Mouse (Mus musculus): ENCODE data around the gene Hist2h4.
"Not testable (repeated sequence)": the region's sequence is repeated elsewhere in the genome, so short reads cannot be mapped to it uniquely, and the experiment has no call there.

The Hist2h4 gene

DNA sequence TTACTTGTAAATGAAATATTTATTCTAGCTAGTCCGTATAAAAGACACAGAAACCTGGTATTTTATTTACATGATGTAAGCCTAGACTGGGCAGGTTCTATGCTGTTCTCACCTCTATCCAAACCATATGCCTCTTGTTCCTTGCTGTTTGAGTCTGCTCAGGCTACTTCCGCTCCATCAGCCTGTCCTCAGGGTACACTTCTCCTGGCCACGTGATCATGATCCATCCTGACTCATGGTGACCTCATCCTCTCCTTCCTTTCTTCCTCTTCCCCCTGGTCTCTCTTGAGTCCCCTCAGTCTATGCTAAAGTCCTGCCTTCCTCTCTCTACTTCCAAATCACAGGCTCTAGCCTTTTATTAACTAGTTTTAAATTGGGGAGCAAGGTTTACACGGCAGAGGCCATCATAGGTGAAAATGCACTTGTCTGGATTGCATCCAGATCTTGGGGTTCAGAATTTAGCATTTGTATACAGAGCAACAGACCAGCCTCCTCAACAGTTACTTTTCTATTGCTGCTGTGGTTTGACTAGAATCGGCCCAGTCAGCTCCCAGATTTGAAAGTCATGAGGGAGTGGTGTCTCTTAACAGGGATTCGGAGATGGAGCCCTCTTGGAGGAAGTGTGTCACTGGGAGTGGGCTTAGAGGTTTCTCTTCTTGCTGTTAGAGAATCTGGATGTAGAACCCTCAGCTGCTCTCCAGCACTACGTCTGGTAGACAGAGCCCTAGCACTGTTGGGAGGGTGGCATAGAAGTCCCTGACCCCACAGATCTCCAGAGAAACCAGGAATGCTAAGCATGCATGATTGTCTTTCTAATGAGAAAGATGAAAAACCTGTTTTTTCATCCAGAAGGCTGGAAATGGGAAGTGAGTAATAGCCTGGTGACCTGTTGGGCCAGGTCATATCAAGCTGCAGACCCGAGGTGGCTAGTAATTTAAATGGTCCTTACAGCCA lies 36.1 kb downstream of the Hist2h4 start:
- in situ Hi-C loops (cut with MboI; ENCODE audit: low sequenced_read_pairs) = no loop called here

DNA sequence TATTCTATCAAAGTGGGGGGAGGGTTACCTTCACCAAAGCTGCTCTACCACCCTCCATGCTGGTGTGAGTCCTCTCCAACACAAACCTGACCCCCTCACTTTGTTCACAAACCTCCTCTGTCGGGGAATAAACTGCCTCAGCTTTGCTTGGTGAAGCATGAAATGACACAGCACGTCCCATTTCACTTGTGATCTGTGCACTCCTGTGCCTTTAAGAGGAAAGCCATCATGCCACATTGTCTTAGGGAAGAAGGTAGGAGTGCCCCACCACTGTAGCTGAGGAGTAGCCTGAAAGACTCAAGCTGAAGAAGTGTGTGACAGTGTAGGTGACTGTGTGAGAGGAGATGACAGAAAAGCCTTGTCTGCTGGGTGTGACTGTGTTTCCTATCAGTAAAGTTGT lies 37.7 kb downstream of the Hist2h4 start:
- in situ Hi-C loops (cut with MboI; ENCODE audit: low sequenced_read_pairs) = no loop called here

DNA sequence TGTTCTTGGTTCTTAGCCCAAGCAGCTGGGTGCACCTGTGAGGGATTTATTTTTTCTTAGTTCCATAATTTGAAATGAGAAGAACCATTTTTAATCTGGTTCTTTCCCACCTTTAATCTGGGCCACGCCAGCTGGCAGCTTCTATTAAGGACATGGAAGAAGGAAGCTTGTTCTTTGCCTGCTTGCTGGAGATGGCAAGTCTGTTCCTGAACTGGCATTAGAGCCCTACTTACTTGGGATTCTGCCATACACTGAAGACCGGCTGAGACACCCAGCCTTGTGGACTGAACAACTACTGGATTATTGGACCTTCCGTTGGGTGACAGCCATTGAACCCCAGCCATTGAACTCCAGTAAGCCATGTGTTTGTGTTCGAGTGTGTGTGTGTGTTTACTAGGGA lies 40.3 kb downstream of the Hist2h4 start:
- in situ Hi-C loops (cut with MboI; ENCODE audit: low sequenced_read_pairs) = no loop called here

DNA sequence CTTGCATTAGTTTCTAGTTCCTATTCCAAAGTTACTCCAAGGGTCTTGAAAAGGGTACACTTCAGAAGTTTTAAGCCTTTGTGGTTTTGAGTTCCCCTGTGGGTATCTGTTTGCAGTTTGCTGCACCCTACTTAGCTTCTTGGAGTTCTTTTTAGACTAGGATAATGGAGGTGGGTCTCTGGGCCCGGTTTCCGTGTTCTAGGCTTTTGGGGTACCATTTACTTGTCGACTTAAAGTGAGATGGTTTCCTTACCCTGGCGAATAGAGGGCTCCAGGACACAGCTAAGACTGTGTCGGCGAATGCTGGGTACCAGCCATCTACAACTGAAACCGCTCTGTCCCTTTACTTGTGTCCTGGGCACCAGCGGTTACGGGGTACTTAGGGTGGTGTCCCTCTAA lies 41.5 kb downstream of the Hist2h4 start:
- in situ Hi-C loops (cut with MboI; ENCODE audit: low sequenced_read_pairs) = no loop called here

DNA sequence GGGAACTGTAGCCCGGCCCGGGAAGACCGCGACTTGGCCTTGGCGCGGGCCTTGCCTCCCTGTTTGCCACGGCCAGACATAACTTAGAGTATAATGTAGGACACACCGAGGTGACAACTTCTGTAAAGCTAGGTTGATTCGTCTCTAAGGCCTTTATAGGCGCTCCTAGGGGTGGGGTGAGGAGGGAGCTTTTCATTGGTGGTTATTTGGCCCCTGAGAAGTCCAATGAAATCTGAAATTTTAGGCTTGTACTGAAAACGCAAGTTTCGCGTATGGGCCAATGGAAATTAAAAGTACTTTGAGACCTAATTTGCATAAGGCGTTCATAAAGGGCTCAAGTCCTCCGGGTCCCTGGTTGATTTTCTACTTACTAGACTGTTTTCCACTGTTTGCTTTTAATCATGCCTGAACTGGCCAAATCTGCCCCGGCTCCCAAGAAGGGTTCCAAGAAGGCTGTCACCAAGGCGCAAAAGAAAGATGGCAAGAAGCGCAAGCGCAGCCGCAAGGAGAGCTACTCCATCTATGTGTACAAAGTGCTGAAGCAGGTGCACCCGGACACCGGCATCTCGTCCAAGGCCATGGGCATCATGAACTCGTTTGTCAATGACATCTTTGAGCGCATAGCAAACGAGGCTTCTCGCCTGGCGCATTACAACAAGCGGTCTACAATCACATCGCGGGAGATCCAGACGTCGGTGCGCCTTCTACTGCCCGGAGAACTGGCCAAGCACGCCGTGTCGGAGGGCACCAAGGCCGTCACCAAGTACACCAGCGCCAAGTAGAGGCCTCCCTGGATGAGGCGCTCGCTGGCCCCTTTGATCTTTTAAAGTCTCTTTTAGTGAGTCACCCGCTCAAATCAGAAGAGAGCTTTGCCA lies 42.1 kb downstream of the Hist2h4 start, which contains the start of the genes Hist2h2ac and Hist2h2be:
Hist2h2ac (minus strand) TSS at position 116 of the 875 bp plus-strand sequence.
Hist2h2be (plus strand) TSS at position 355 of the 875 bp plus-strand sequence.
- in situ Hi-C loops (cut with MboI; ENCODE audit: low sequenced_read_pairs) = no loop called here

DNA sequence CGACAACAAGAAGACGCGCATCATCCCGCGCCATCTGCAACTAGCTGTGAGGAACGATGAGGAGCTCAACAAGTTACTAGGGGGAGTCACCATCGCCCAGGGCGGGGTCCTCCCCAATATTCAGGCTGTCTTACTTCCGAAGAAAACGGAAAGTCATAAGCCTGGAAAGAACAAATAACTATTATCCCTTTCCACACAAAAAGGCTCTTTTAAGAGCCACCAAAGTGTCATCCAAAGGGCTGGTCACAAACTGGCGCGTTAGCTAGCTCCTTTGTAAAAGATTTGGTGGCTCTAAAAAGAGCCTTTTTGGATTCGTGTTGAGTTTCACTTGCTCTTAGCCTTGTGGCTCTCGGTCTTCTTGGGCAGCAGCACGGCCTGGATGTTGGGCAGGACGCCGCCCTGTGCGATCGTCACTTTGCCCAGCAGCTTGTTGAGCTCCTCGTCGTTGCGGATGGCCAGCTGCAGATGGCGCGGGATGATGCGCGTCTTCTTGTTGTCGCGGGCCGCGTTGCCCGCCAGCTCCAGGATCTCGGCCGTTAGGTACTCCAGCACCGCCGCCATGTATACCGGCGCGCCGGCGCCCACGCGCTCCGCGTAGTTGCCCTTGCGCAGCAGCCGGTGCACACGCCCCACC lies 42.9 kb downstream of the Hist2h4 start:
- in situ Hi-C loops (cut with MboI; ENCODE audit: low sequenced_read_pairs) = not testable (repeated sequence)

DNA sequence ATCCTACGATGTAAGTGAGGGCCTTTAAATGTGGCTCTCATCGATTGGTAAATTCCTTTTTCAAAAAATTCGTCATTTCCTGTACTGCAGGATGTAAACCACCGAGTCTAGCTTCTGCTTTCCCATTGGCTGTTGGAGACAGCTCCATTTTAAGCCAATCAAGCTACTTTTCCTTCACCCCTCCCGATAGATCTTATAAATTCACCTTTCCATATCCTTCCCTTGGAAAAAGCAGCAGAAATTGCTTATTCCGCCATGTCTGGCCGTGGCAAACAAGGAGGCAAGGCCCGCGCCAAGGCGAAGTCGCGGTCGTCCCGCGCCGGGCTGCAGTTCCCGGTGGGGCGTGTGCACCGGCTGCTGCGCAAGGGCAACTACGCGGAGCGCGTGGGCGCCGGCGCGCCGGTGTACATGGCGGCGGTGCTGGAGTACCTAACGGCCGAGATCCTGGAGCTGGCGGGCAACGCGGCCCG lies 43.4 kb downstream of the Hist2h4 start, which contains the start of the genes Bola1 and Hist2h2ab:
Bola1 (minus strand) TSS at position 49 of the 470 bp plus-strand sequence.
Hist2h2ab (plus strand) TSS at position 205 of the 470 bp plus-strand sequence.
- in situ Hi-C loops (cut with MboI; ENCODE audit: low sequenced_read_pairs) = no loop called here

DNA sequence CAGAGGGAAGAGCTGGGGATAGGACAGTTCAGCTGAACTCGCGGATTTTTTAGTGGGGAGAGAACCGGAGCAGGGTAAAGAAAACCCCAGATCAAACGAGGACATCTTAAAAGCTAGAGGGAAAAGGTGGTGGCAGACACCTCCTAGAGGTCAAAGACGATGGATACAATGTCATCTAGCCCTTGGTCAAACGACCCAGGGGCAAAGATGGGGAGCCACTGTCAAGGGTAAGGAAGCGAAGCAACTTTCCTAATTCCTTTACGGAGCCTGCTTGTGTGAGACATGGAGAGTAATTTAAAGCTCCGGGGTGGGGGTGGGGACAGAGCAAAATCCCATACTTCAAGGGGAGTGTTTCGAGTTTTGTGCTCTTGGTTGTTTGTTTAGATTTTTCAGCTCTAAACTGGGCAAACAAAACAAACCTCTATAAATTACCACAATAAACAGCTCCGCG lies 43.9 kb downstream of the Hist2h4 start:
- in situ Hi-C loops (cut with MboI; ENCODE audit: low sequenced_read_pairs) = no loop called here

Data from CH12F3 (cell line).